Mouse (Mus musculus) erythroblast, embryonic 14.5 days (primary cell): ENCODE results near the gene Arhgef15.

Experiments used
- GATA1 ChIP-seq: IDR thresholded peaks from 2 replicates; pipeline ENCODE4 v1.6.1; 2012; ENCODE audit warnings: low read length, inconsistent platforms, mixed read lengths
- TAL1 ChIP-seq: IDR thresholded peaks from 3 replicates; pipeline ENCODE4 v1.6.1; 2012; ENCODE audit warnings: low read length, inconsistent platforms, mixed read lengths

- TF ChIP-seq GATA1 (no peak), TAL1 (no peak)
Observed at GRCm38 (mm10) chr11:68905138-68905531, 52.1 kb downstream of the Arhgef15 start.
